Mouse (Mus musculus): ENCODE measurements around the gene Mfap4. TPM values are rescaled to one million over a fixed set of nuclear protein-coding genes. Genes with fewer than 3 reads are reported as not detected.

The Mfap4 gene
- polyA plus RNA-seq, 1 experiment from 2014 or later, result 615 TPM

DNA sequence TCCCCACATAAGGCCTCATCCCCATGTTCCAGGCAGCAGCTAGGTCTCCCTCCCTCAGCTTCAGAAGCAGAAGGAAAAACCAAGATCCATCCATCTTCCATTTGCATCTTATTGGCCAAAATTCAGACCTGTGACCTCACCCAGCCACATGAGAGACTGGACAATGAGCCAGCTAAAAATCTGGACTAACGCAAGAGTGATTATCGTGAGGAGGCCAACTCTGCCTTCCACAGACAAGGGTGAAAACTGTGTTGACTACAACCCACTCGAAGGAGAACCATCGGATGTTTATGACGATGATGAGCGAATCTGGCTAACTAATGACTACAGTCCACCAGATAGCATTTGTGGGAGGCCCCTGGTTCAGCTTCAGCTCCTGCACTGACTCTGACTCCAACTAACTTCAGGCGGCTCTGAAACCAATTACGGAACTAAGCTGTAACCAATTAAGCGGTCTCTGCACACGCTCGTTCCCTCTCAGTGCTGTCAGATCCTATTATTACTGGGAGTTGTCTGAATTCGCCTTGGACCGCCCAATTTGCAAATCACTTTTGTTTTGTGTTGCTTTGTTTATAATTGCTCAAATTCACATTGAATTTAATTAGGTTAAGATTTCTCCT lies 1.9 kb upstream of the Mfap4 start:
- Histone ChIP-seq H3K4me3 (ENCODE audit: low read depth, low read length) (no peak overlapping the region), H3K9me3 (ENCODE audit: low read depth, low read length) (no peaks in the 10 kb centered on the region), H3K4me2 (no peak overlapping the region), H3K27ac (ENCODE audit: low read depth) (peak overlapping the region; percentile 96), H3K27me3 (ENCODE audit: insufficient read depth, low read length) (no peaks in the 10 kb centered on the region), H3K4me1 (ENCODE audit: insufficient read depth) (peaks cover 26% of the 10 kb centered on the region), H3K9ac (no peak overlapping the region), H3K36me3 (ENCODE audit: insufficient read depth) (peaks cover 8% of the 10 kb centered on the region)
- TF ChIP-seq CTCF (IDR thresholded peaks at IDR 0.05; ENCODE audit: low read depth), result no peak
- 81% methylated on average over 13 of the region's 13 CpGs for WGBS
- no peak for DNase-seq
- no peak for ATAC-seq (ENCODE audit: insufficient read depth)

DNA sequence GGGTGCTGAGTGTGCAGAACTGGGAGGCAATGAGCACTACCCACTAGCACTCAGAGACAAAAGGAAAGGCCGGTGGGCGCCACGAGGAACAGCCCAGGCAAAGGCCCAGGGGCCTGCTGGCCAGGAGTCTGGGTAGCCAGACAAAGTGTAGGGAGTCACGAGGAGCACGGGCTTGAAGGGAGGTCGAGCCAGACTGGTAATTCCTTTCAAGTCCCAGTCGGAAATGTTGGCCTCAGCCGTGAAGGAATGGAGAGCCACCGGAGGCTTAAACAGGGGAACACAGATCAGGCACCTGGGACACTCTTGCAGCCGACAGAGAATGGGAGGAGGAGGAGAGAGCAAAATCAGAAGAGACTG lies 997 bp upstream of the Mfap4 start:
- Histone ChIP-seq H3K4me1 (ENCODE audit: insufficient read depth) (peaks cover 26% of the 10 kb centered on the region), H3K4me2 (peak overlapping the region; percentile 64), H3K27me3 (ENCODE audit: insufficient read depth, low read length) (no peaks in the 10 kb centered on the region), H3K4me3 (ENCODE audit: low read depth, low read length) (peak overlapping the region; percentile 45; the same call in 1 of the 2 replicates), H3K9ac (peak overlapping the region; percentile 9), H3K27ac (ENCODE audit: low read depth) (peak overlapping the region; percentile 96), H3K9me3 (ENCODE audit: low read depth, low read length) (no peaks in the 10 kb centered on the region), H3K36me3 (ENCODE audit: insufficient read depth) (peaks cover 17% of the 10 kb centered on the region)
- DNase-seq, result no peak
- 19% methylated on average over 10 of the region's 10 CpGs for WGBS
- TF ChIP-seq CTCF (IDR thresholded peaks at IDR 0.05; ENCODE audit: low read depth), result no peak
- ATAC-seq (ENCODE audit: insufficient read depth), result no peak

DNA sequence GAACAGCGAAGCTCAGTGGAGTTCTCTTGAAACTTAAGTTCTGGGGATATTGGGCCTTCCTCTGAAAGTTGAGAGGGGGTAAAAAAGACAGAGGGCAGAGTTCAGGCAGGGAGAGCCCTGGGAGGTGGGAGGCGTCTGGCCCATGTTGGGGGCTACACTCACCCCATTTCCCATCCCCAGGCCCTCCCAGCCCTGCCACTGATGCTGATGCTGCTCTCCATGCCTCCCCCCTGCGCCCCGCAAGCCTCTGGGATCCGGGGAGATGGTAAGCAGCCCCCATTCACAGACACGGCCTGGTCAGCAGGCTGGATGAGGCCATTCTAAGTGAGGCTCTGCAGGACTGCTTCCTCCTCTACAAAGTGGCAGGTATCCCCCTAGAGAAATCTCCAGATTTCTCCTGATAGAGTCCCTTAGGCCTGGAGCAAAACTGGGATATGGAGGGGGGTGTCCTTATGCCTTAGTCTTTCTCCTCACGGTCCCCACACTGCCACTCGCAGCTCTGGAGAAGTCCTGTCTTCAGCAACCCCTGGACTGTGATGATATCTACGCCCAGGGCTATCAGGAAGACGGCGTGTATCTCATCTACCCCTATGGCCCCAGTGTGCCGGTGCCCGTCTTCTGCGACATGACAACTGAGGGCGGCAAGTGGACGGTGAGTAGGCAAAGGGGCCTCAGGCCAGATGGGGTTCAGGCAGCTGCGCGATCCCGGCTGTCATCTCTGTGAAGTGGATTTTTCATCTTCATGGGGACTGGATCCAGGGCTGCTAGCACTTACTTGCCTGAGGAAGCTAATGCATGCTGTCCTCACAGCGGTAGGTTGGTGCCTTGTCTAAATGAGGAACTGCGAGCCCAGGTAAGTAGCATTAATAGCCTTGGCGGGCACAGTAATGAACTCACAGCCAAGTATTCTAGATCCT lies 568 bp downstream of the Mfap4 start:
- peaks cover 26% of the 10 kb centered on the region for H3K4me1 ChIP-seq (ENCODE audit: insufficient read depth)
- WGBS, result 31% methylated on average over 22 of the region's 22 CpGs
- peaks cover 33% of the 10 kb centered on the region for H3K36me3 ChIP-seq (ENCODE audit: insufficient read depth)
- TF ChIP-seq CTCF (IDR thresholded peaks at IDR 0.05; ENCODE audit: low read depth), result no peak
- no peaks in the 10 kb centered on the region for H3K9me3 ChIP-seq (ENCODE audit: low read depth, low read length)
- no peak for DNase-seq
- no peaks in the 10 kb centered on the region for H3K27me3 ChIP-seq (ENCODE audit: insufficient read depth, low read length)
- H3K4me3 ChIP-seq (ENCODE audit: low read depth, low read length), result peak overlapping the region; percentile 45
- no peak for ATAC-seq (ENCODE audit: insufficient read depth)
- H3K9ac ChIP-seq, result peak overlapping the region; percentile 55
- H3K4me2 ChIP-seq, result peak overlapping the region; percentile 64
- H3K27ac ChIP-seq (ENCODE audit: low read depth), result peak overlapping the region; percentile 96

DNA sequence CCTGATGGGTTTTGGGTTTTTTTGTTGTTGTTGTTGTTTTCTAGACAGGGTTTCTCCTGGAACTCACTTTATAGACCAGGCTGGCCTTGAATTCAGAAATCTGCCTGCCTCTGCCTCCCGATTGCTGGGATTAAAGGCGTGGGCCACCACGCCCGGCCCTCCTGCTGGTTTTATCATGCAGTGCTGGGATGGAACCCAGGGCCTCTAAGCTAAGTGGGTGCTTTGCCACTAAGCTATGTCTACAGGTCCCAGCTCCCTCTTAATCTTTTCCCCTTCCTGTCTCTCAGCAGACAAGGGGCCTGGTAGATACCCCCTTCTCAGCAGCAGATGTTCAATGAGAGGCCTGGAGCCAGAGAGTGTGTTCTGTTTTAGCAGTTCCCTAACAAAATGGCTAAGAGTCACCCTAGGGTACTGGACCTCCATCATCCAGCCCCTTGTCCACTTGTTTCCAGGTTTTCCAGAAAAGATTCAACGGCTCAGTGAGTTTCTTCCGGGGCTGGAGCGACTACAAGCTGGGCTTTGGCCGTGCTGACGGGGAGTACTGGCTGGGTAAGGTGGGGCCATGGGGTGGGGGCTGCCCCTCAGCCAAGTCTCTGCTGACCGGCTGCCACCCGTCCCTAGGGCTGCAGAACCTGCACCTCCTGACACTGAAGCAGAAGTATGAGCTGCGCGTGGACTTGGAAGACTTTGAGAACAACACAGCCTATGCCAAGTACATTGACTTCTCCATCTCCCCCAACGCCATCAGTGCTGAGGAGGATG lies 1.4 kb downstream of the Mfap4 start:
- DNase-seq (no peak), ATAC-seq (ENCODE audit: insufficient read depth) (no peak)
- H3K27me3 ChIP-seq (ENCODE audit: insufficient read depth, low read length), result no peaks in the 10 kb centered on the region
- H3K4me3 ChIP-seq (ENCODE audit: low read depth, low read length), result peak overlapping the region; percentile 45
- peak overlapping the region; percentile 96 for H3K27ac ChIP-seq (ENCODE audit: low read depth)
- peak overlapping the region; percentile 64 for H3K4me2 ChIP-seq
- peaks cover 41% of the 10 kb centered on the region for H3K36me3 ChIP-seq (ENCODE audit: insufficient read depth)
- TF ChIP-seq CTCF (IDR thresholded peaks at IDR 0.05; ENCODE audit: low read depth), result no peak
- WGBS, result 73% methylated on average over 14 of the region's 14 CpGs
- no peaks in the 10 kb centered on the region for H3K9me3 ChIP-seq (ENCODE audit: low read depth, low read length)
- peak overlapping the region; percentile 55 for H3K9ac ChIP-seq
- H3K4me1 ChIP-seq (ENCODE audit: insufficient read depth), result peaks cover 22% of the 10 kb centered on the region

DNA sequence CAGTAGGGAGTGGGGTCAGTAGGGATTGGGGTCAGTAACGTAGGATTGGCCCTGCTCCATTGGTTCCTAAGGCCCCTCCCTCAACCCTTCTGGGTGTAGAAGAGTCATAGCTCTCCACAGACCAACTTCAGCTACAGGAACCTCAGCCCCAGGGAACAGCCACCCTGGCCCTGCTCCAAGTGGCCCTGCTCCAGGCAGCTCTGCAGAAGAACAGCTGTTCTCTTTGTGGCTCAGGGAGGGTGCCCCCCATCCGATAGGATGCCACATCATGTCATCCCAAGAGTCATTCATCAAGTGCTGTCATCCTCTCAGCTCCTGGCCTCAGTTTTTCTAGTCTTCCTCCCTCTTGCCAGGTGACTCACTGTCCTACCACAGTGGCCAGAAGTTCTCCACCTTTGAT lies 2.2 kb downstream of the Mfap4 start:
- peak; percentile 90 for DNase-seq

DNA sequence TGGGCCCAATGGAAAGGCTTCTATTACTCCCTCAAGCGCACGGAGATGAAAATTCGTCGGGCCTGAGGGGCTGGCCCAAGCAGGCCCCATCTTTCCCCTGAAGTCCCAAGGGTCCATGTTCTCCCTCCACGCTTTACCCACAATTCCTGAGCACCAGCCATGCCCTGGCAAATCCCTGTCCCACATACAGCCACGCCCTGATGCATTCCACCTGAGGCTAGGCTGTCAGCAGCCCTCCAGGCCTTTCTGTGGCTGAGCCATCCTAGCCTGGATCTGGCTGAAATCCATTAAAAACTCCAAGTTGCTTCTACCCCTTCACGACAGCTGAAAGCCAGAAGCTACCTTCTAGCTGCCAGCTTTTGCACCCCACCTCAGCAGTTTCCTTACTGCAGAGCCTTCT lies 2.7 kb downstream of the Mfap4 start:
- H3K27me3 ChIP-seq (ENCODE audit: insufficient read depth, low read length), result no peaks in the 10 kb centered on the region
- H3K9me3 ChIP-seq (ENCODE audit: low read depth, low read length), result no peaks in the 10 kb centered on the region
- 87% methylated on average over 7 of the region's 7 CpGs for WGBS
- peak overlapping the region; percentile 45; the same call in 1 of the 2 replicates for H3K4me3 ChIP-seq (ENCODE audit: low read depth, low read length)
- peak overlapping the region; percentile 64 for H3K4me2 ChIP-seq
- H3K27ac ChIP-seq (ENCODE audit: low read depth), result peak overlapping the region; percentile 38; the same call in 1 of the 2 replicates
- no peak for TF ChIP-seq CTCF (IDR thresholded peaks at IDR 0.05; ENCODE audit: low read depth)
- no peak for DNase-seq
- peaks cover 23% of the 10 kb centered on the region for H3K4me1 ChIP-seq (ENCODE audit: insufficient read depth)
- ATAC-seq (ENCODE audit: insufficient read depth), result no peak
- peaks cover 53% of the 10 kb centered on the region for H3K36me3 ChIP-seq (ENCODE audit: insufficient read depth)
- H3K9ac ChIP-seq, result no peak overlapping the region

More for the DNA sequence above, 2.2 kb downstream of the Mfap4 start:
- H3K9ac ChIP-seq, result peak overlapping the region; percentile 55; the same call in 1 of the 2 replicates
- 33% methylated on average over 2 of the region's 2 CpGs for WGBS
- H3K4me2 ChIP-seq, result peak overlapping the region; percentile 64
- ATAC-seq (ENCODE audit: insufficient read depth), result no peak
- no peaks in the 10 kb centered on the region for H3K9me3 ChIP-seq (ENCODE audit: low read depth, low read length)
- H3K4me3 ChIP-seq (ENCODE audit: low read depth, low read length), result peak overlapping the region; percentile 45
- H3K4me1 ChIP-seq (ENCODE audit: insufficient read depth), result peaks cover 19% of the 10 kb centered on the region
- TF ChIP-seq CTCF (IDR thresholded peaks at IDR 0.05; ENCODE audit: low read depth), result no peak
- peak overlapping the region; percentile 38 for H3K27ac ChIP-seq (ENCODE audit: low read depth)
- peaks cover 49% of the 10 kb centered on the region for H3K36me3 ChIP-seq (ENCODE audit: insufficient read depth)
- no peaks in the 10 kb centered on the region for H3K27me3 ChIP-seq (ENCODE audit: insufficient read depth, low read length)

Measured in lung, embryonic 14.5 days (tissue).